Mouse (Mus musculus) kidney, adult 8-10 months (tissue): Measurements from ENCODE around the gene Prr5l.

ENCODE experiments used
- DNase-seq, 2 experiments: peaks; one replicate each; pipeline ENCODE4 v3.0.0; 2022

Gene Prr5l

DNA sequence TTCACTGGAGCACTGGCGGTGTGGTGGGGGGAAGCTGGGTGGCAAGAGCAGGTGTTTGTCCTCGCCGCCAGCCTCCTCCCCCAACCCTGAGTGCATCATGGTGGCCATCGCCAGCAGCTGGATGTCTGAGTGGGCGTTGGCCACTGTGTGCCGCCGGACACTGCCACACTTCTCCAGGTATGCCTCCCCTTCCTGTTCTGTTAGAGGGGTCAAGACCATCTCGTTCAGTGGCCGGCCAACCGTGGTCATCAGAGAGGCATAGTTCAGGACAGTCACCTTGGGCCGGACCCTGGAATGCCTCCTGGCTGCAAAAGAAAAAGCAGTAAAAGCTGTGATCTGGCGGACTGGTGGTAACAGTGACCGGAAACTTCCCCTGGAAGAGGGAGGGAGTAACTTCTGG lies 165.7 kb downstream of the Prr5l start:
- DNase-seq = no peak

DNA sequence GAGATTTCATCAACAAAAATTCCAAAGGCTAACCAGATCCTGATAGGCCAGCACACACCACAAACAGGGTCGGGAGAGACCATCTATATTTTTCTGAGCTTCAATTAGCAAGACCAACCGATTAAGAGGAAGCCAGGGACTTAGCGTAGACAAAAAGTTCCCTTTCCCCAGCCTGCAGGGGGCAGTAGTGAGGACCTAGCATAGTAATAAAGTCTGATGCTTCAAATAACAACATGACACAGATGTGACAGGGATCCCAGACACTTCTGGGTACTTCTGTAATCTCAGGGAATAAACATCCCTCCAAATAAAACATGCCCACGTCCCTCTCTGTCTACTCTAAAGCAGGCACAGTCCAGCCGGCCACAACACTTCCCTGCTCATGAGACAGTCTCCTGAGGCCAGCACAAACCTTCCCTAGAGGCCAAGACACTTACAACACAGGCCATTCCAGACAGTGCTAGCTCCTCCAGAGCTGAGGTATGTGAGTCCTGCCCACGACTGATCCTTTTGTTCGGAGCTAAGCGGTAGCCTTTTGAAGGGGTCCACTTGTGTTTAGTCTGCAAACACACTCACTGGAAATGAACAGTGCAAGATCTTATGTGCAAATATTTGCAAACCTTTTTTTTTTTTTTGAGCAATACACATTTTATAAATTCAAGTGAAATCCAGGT lies 167.0 kb downstream of the Prr5l start:
- peak in 1 of 2 experiments; percentile 47 for DNase-seq

DNA sequence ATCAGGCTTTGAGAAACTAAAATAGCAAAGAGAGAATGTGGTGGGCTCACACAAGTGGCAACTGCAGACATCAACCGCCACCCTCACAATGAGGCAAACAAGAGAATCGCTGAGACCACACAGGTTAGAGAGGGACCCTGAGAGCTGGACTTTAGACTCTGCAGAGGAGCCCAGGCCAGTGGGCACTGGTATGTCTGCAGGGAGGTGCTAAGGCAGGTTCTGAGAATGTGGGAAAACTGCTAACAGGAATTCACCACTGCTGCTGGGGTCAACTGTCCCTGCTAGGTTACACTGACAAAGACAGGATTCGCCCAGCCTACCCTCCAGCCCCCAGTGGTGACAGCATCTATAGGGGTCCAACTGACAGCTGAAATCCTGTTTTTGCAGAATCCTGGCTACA lies 171.2 kb downstream of the Prr5l start:
- no peak for DNase-seq

DNA sequence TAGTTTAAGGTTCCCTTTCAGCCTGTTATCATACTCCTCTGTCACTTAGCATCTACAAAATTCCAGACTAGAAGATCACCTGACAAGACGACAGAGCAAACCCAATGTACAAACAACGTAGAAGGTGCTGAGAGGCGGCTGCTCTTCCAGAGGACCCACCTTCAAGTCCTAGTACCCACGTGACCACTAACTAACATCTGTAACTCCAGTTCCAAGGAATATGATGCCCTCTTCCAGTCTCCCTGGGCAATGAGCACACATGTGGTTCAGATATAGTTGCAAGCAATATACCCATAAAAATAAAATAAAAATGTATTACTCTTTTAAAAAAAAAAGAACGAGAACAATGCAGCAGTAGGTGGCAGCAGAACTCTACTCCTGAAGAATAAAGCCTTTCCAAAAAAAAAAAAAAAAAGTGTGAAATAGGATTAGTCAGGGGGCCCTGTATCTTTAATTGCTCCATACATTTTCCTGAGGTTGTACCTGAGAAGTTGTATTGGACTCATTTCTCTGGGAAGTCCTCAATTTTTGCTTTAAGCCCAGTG lies 176.8 kb downstream of the Prr5l start:
- DNase-seq = no peak

DNA sequence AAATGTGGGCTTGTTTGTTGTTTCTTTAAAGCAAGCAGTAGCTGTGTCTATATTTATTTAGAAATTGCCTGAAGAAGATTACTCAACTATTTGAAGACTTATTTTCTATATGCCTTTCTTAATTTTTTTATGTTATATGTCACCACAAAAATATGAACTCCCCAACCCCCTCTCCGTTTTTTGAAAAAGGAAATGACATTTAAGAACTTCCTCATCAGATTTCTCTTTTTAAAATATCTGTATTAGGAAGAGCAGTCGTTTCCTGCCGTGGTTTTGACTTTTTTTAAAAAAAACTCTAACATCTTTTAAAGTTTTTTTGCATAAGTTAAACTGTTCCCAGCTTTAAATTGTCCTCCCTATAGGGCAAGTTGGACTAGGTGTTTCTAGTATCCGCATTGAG lies 183.5 kb downstream of the Prr5l start:
- no peak for DNase-seq

DNA sequence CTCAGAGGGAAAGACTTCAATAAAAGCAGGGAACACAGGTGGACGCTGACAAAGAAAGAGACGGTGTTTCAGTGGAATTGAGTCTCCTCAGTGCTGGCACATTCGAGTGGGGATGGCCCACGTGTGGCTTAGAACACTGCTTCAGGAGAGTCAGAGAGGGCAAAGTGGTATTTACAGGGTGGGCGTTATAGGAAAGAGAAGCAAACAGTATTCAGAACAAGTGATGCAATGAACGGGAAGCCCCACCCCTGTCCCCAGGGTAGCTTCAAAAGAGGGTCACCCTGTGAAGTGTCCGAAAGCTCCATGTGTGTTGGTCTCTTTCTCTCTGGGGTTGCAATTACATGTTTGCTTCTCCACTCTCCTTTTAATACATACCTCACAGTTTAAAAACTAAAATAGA lies 187.2 kb downstream of the Prr5l start:
- DNase-seq = no peak

DNA sequence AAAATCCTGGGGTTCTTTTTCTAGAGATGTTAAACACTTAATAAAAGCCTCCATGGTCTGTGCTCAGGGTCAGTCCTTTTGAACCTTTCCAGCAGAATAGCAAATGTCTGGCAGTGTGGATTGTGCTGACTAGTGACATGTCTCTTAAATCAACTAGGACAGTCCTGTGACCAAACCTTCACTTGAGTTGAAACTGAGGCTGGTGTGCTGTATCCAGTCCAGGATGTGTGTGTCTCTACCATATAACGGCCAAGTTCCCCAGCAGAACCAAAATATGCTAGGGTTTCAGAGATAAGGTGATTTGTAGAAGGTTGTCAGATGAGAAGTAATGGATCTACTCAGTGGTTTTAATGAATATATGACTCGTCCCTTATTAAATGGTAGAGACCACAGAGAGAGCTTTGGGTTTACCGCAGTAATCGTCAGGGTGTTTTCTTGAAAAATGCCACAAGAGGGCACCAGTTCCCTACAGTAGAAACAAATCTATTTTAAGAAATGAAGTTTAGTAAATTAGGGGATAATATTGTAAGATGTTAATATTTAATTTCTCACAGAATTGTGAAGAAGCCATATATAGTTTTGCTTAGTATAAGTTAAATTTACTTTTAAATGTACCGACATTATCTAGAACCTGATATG lies 189.1 kb downstream of the Prr5l start:
- DNase-seq = peak in 1 of 2 experiments; percentile 23

DNA sequence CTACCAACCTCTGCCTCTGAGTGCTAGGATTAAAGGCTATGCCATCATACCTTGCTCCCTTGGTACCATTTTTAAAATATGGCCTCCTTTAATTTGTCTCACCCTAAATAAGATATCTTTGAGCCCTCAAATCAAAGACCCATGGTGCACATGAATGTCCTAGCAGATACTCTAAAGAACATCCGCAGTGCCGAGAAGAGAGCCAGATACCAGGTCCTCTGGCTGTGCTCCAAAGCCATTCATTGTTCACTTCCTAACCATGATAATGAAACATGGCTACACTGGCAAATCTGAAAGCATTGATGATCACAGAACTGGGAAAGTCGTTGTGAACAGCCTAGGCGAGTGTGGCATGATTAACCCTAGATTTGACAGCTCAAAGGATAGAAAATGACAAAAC lies 189.8 kb downstream of the Prr5l start:
- DNase-seq = no peak

DNA sequence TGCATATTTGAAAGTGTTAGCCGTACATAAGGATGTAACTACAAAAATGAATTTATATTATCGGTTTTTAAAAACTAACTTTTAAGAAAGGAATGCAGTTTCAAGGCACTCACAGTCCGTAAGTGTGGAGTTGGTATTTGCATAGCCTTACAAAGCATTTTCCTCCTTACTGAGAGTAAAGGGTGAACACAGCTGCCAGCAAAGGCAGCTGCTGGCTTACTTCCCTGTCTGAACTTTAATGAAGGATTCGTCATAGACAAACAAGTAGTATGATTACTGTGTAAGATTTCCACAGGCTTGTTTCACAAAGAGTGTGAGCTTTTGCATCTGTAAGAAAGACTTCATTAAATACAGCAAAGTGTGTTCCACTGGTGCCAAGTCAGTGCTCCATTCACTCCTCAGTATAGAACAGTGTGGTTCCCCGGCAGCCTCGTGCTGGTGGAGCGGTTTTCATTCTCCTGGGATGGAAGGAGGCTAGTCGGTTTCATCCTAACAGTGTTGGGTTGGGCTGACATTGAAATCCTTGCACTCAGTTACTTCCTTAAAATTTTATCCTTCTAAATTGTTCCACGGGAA lies 192.5 kb downstream of the Prr5l start:
- no peak for DNase-seq

DNA sequence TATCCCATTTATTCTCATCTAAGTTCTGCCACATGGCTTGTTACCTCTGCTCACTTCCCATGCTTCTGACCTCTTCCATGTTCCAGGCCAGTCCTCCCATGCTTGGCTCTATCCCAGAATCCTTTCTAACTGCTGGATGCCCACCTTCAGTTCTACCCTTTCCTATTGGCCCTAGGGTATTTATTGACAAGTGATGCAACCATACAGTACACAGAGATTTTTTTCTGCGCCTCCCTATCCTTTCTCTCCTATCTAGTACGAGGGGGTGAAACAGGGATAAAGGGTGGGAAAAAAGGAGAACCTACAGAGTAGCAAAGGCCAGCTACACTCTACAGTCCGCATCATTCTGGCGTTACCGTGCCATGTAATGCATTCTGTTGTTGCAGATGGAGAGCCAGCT lies 194.8 kb downstream of the Prr5l start:
- no peak for DNase-seq

DNA sequence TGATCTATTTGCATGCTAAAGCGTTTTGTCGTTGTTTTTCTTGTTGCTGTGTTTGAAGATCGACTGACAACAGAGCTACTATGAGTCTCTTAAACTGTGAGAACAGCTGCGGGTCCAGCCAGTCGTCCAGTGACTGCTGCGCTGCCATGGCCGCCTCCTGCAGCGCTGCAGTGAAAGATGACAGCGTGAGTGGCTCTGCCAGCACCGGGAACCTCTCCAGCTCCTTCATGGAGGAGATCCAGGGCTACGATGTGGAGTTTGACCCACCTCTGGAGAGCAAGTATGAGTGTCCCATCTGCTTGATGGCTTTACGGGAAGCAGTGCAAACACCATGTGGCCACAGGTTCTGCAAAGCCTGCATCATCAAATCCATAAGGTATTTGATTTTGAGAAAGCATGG lies 198.4 kb downstream of the Prr5l start:
- DNase-seq = peak; percentile 63 to 84

DNA sequence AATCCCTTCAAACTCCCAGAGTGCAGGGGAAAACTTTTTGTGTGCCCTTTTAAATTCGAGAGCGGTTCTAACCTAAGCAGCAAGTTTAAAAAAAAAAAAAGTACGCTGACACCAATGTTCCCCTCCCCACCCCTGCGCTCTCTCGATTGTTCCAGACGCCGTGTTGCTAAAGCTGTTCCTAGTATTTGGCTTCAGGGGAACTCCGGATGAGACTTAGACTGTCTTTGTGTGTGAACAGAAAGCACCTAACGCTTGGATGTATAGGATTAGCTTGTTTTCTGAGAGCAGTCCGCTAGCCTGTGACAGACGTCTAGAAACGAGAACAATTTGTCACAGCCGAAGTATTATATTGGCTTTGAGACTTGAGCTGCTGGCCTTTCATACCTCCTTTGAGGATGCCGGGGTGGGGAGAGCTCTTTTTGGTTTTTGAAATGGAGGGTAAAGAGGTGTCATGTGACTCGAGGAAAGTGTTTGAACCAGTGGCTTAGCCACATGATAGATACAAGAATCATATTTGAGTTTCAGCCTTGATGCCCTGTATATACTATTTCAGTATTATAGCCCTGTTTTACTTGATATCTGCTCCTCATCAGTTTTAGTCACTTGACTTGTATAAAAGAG lies 203.6 kb downstream of the Prr5l start:
- DNase-seq = no peak

DNA sequence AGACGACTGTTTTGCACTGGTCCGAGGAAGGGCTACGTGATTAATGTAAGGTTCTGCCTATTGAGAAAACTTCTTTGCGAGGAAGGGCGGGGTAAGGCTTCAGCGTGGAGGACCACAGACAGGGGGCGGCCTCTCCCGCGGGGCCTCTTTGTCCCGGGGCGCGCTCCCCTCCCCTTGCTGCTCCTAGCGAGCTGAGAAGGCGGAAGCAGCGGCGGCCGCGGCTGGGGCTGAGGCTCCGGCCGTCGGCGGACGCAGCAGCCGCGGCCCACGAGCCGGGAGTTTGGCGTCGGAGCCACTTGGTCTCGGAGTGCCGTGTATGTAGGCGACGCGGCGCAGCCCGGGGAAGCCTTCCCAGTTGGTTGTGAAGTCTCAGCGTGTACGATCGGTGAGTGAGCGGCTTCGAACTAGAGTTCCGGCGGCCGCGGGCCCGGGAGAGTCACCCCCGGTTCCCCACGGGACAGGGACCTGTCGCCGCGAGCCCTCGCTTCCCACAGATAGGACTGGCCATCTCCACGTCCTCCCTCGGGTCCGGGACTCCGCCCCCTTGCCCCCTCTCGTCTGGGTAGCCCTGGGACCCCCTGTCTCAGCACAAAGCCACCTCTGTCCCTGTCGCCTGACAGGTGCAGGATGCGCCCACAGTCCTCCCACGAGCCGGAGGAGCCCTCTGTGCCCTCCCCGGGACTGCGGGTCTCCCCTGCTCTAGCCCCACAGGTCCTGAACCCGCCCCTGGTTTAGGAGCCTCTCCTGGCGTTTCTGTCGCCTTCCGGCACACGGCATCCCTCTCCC lies 204.4 kb downstream of the Prr5l start, which contains the start of gene Traf6:
Traf6 (plus strand) TSS at position 194 of the 786 bp plus-strand sequence.
- peak; percentile 81 to 88 for DNase-seq

DNA sequence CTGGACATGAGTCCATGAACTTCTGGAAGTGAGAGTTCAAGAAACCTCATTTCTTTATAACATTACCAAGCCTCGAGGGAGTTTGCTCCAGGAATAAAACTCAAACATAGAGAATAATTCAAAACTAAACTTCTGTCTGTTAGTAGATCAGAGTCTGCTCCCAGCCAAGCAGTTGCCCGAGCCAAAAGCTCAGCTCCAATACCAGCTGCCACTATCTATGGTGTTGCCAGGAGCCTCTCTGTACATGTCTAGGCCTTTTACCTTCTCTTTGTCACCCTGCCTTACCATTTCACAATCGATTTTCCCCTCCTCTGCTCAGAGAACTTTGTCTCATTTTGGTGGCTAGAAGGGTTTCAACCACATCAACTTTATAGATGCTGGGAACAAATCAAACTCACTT lies 209.3 kb downstream of the Prr5l start:
- no peak for DNase-seq

DNA sequence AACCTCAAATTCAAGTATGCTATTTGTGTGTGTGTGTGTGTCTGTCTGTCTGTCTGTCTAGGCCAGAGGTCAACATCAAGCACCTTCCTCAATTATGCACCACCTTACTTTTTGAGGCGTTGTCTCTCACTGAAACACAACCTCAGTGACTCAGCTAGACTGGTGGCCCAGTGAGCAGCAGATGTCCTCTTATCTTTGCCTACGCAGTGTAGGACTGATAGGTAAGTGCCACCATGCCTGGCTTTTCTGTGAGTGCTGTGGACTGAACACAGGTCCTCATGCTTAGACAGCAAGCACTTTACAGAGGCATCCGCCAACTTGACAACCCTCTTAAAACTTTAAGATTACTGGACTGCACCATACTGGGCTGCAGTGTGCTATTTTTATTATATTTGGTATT lies 214.1 kb downstream of the Prr5l start:
- DNase-seq = no peak

DNA sequence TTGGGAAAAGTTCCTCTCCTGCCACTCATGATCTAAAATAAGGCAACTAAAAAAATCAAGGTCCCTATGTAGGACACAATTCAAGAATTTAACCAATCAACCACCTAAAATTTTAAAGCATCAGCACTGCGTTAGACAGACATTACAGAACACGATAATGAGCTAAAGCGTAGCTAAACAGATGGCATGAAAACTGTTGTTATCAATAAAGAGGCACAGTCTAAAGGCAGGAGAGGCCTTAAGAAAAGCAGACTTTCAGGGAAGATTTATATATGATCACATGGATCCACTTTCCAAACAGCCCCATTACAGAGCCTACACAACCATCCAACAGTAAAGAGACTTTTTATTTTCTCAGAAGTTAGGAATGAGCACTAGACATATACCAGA lies 217.1 kb downstream of the Prr5l start:
- DNase-seq = no peak

DNA sequence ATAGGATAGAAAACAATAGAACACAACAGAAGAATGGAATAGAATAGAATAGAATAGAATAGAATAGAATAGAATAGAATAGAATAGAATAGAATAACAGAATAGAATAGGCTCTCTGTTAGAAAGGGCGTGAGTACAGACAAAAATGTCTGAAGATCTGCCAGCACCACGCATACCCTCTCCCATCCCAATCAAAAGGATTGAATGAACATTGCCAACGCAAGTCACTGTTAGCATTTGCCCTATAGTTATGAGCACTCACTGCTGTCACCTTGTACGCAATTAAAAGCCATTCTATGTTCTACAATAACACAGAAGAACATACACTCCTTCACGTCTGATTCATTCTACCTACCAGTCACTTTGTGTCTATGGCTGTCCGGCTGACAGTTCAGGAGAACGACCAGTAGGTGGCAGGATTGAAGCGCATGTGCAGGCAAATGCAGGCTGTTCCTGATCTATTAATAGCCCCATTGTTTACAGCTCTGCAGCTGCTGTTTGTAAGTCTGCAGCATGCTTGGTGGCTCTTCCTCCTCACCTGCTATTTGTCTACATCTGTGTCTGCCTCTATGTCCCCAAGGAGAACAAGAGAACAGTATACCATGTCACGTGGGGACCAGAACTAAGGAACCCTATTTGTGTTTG lies 217.6 kb downstream of the Prr5l start:
- DNase-seq = peak; percentile 62 to 84
